Mouse (Mus musculus) testis, adult 2 months (tissue): Measurements from ENCODE around the gene Olfr56. TPM values are rescaled to one million over a fixed set of nuclear protein-coding genes. Genes with fewer than 3 reads are reported as not detected.

Source experiments
- H3K27ac ChIP-seq: fragments of 200-500 bp; 2 replicates; pipeline ENCODE4 v1.5.1; 2012; ENCODE audit warnings: low read depth, low read length; ENCODE audit not compliant: control insufficient read depth, insufficient read depth
- H3K27me3 ChIP-seq: fragments of 200-500 bp; 2 replicates; pipeline ENCODE4 v1.6.1; 2012; ENCODE audit warnings: mild to moderate bottlenecking, low read length, moderate library complexity; ENCODE audit not compliant: control insufficient read depth, insufficient read depth
- H3K36me3 ChIP-seq: fragments of 200-500 bp; 2 replicates; pipeline ENCODE4 v1.6.1; 2012; ENCODE audit warnings: mild to moderate bottlenecking, low read length; ENCODE audit not compliant: control insufficient read depth, insufficient read depth
- H3K4me1 ChIP-seq: fragments of 200-500 bp; 2 replicates; pipeline ENCODE4 v1.6.1; 2012; ENCODE audit warnings: low read length; ENCODE audit not compliant: control insufficient read depth, insufficient read depth
- H3K4me3 ChIP-seq: fragments of 200-500 bp; 2 replicates; pipeline ENCODE4 v1.5.1; 2012; ENCODE audit warnings: low read depth, mild to moderate bottlenecking, low read length, moderate library complexity, mixed read lengths; ENCODE audit not compliant: control insufficient read depth
- CTCF ChIP-seq: fragments of 200-500 bp; IDR thresholded peaks from 2 replicates; pipeline ENCODE4 v1.5.1; 2012; ENCODE audit warnings: low read depth, mild to moderate bottlenecking, inconsistent platforms, low read length, moderate library complexity; ENCODE audit not compliant: control insufficient read depth, insufficient read depth, insufficient replicate concordance
- POLR2A ChIP-seq: fragments of 200-500 bp; IDR thresholded peaks from 2 replicates; pipeline ENCODE4 v1.6.1; 2012; ENCODE audit warnings: low read depth, mild to moderate bottlenecking, inconsistent platforms, low read length, moderate library complexity; ENCODE audit not compliant: control insufficient read depth
- polyA plus RNA-seq: library from polyadenylated mRNA; depleted of rRNA; stranded (reverse); fragments of >200 nt; gene quantifications from 2 replicates; pipeline ENCODE4 v1.2.3, GENCODE M21; 2012

The Olfr56 gene
- polyA plus RNA-seq, 1 experiment, result not detected

DNA sequence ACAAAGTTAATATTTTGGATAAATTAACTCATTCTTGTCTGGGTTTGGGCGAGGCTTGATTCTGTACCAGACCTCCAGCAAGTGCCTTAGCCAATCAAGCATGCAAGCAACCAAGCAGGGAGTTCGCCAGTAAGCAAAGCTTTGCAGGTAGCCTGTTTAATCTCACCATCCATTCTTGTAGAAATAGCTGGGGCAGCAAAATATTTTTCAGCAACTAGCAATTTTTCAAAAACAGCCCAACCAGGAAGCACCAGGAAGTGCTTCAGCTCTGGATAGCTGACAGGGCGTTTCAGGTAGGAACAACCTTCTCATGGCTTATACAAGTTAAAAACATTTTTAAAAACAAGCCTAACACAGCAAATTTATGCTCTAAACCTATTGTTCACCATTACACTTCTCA is 103.2 kb downstream of the Olfr56 start:
- no peak overlapping the region for H3K4me3 ChIP-seq
- H3K27me3 ChIP-seq, result no peaks in the 10 kb centered on the region
- H3K36me3 ChIP-seq, result no peaks in the 10 kb centered on the region
- no peak overlapping the region for H3K27ac ChIP-seq
- TF ChIP-seq POLR2A (no peak), CTCF (no peak)
- H3K4me1 ChIP-seq, result no peaks in the 10 kb centered on the region

DNA sequence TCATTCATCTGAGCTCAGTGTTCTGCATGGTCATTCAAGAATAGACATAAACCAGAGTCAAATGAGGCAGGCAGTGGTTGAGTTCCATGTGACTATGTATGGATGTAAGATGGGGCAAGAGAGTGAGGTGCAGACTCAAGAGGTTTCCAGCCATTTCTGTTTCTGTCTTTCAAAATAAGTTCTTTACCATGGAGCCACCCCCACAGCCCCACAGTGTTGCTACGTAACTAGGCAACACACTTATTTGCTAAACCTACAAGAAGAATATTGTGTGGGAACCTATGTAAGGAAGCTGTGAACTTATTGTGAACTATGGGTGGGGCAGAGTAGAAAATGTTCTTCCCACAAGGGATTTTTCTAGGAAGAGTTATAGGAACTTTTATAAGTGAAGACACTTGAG is 104.5 kb downstream of the Olfr56 start:
- no peaks in the 10 kb centered on the region for H3K27me3 ChIP-seq
- H3K4me1 ChIP-seq, result peaks cover 4% of the 10 kb centered on the region
- H3K4me3 ChIP-seq, result no peak overlapping the region

DNA sequence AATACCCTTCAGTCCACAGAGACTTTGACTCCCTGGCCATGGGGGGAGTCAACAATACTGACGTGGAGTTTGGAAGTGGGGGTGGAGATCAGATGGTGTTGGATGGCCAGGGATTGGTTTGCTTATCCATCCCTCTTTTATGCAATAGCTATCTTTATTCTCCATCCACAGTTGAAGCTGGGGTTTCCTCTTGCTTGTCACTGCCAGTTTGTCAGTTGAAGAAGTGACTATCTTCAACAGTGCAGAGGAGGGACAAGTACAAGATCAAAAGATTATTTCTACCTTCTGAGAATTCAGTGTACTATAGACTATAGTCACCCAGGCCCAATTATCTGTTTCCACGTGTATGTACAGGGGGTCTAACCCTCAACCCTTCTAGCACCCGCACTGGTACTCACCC is 105.1 kb downstream of the Olfr56 start:
- Histone ChIP-seq H3K27me3 (no peaks in the 10 kb centered on the region), H3K36me3 (no peaks in the 10 kb centered on the region), H3K27ac (no peak overlapping the region), H3K4me1 (peaks cover 7% of the 10 kb centered on the region), H3K4me3 (no peak overlapping the region)
- TF ChIP-seq CTCF (no peak), POLR2A (no peak)

More for the DNA sequence above, 104.5 kb downstream of the Olfr56 start:
- TF ChIP-seq CTCF (no peak), POLR2A (no peak)
- no peak overlapping the region for H3K27ac ChIP-seq
- H3K36me3 ChIP-seq, result no peaks in the 10 kb centered on the region

DNA sequence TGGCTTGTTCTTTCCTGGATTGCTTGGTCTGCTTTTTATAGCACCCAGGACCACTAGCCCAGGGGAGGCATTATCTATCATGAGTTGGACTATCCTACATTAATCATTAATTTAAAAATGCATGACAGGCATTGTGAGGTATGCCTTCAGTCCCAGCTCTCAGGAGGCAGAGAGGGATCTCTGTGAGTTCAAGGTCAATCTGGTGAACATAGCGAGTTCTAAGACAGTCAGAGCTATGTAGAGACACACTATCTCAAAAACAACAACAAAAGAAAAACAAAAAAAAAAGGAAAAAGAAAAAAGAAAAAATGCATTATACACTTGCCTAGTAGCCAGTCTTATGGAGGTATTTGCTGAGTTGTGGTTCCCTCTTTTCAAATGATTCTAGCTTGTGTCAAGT is 105.7 kb downstream of the Olfr56 start:
- Histone ChIP-seq H3K27me3 (no peaks in the 10 kb centered on the region), H3K27ac (no peak overlapping the region), H3K4me3 (no peak overlapping the region), H3K4me1 (peaks cover 7% of the 10 kb centered on the region), H3K36me3 (no peaks in the 10 kb centered on the region)
- TF ChIP-seq POLR2A, result no peak
- TF ChIP-seq CTCF, result no peak

DNA sequence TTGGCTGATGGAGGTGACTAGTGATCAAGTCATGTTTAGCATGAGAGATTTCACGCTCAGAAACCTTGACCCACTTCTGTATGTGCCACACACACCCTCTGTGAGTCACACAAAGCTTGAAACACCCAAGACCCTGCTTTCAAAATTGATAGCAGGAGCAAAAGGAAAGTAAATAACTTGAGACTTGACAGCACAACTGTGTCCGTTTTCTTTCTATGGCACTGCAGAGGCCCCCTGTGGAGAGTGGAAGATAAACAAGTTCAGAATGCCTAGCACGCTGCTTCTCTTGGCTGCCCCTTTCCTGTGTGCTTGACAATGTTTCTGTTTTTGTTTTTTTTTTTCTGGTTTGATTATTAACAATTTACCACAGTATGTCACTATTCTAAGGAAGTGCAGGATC is 106.2 kb downstream of the Olfr56 start:
- Histone ChIP-seq H3K27ac (peak overlapping the region; percentile 13; the same call in 1 of the 2 replicates), H3K4me1 (peaks cover 7% of the 10 kb centered on the region), H3K36me3 (no peaks in the 10 kb centered on the region), H3K4me3 (no peak overlapping the region), H3K27me3 (no peaks in the 10 kb centered on the region)
- TF ChIP-seq CTCF (no peak), POLR2A (no peak)

DNA sequence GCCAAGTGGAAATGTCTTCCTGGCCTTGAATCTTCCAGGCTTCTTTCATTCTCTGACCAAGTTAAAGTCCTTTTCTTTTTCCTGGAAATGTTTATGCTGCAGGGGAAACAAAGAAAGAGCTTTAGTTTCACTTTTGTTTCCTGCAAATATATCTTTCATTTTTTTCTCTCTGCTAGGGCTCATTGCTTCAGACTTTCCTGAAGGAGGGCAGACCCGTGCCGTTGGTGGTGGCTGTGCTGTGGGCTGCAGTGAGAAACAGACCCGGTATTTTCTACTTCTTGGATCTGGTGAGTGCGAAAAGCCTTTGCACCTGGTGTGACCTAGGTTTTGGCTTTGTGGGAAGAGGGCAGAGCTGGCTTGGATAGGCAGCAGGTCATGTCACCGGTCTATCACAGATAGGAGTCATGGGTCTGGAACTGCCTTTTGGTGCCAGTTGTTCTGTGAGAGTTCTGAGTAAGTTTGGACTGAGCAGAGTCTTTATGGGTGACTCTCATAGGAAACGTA is 108.2 kb downstream of the Olfr56 start:
- no peak for TF ChIP-seq CTCF
- no peak for TF ChIP-seq POLR2A
- H3K27me3 ChIP-seq, result no peaks in the 10 kb centered on the region

DNA sequence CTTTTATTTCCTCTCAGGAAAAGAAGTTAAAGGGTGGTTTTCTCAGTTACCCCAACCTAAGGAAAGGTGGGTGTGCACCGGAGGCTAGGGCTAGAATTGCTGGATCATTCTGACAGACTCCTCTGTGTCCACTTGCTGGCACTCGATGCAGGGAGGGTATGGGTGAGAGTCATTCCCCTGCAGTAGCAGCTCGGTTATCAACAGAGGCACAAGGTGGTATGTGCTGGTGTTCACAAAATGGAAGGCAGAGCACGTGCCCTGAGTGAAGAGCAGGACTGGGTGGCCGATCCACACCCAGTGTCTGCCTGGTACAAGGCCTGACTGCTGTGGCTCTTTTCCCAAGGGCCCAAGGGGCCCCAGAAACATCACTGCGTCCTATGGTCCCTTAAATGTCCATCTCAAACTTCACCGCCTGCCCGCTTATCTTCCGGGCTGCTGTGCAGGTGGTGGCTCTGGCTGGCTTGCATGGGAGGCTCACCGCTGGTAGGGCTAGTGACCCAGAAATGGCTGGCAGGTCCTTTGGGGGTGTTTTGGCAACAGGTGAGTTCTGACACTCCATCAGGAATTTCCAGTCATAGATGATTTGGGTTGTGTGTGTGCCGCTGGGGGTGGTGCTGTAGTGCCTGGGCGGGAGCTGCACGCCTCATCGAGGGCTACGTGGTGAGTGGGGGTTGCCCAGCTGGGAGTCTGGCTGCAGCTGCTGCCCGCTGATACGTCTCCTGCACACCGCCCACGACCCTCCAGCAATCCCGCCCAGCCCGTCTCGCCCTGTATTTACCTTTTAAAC is 109.3 kb downstream of the Olfr56 start:
- H3K27ac ChIP-seq, result peak overlapping the region; percentile 17
- H3K27me3 ChIP-seq, result no peaks in the 10 kb centered on the region
- H3K36me3 ChIP-seq, result no peaks in the 10 kb centered on the region
- TF ChIP-seq POLR2A, result no peak
- no peak for TF ChIP-seq CTCF
- peaks cover 7% of the 10 kb centered on the region for H3K4me1 ChIP-seq
- peak overlapping the region; percentile 17 for H3K4me3 ChIP-seq

More for the DNA sequence above, 108.2 kb downstream of the Olfr56 start:
- Histone ChIP-seq H3K36me3 (no peaks in the 10 kb centered on the region), H3K4me3 (peak overlapping the region; percentile 24), H3K27ac (peak overlapping the region; percentile 77), H3K4me1 (peaks cover 7% of the 10 kb centered on the region)
